Mouse (Mus musculus): ENCODE data around the gene Olfr92. TPM values are rescaled to one million over a fixed set of nuclear protein-coding genes. Genes with fewer than 3 reads are reported as not detected.

The Olfr92 gene
- total RNA-seq (2023): not detected

GRCm38 (mm10) chr17:37119988-37120387 lies at the start of gene Olfr92:
TSS of gene Olfr92 (minus strand) at chr17:37120088.

GRCm38 (mm10) chr17:37161394-37161793 lies 41.5 kb upstream of the Olfr92 start, which contains the start of gene Olfr93:
TSS of gene Olfr93 (minus strand) at chr17:37161494.

DNA sequence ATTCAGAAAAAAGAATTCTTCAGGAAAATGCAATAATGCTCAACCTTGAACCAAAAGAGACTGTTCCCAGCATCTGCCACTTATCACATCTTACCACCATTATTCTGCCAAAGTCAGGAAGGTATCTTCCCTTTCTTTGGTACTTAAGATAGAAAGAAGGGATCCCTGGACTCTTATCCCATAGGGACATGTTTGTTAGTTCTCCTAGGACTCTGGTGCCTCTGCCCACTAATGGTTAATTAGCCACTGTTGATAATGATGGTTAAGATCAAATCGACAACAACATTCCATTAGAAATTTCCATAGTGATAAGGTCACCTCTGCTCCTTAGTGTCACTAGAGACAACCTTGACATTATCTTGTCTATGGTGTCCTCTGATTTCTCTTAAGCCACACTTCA lies 21.7 kb downstream of the Olfr92 start, which contains the start of gene Olfr91:
TSS of gene Olfr91 (minus strand) at position 101 of the 400 bp plus-strand sequence.

DNA sequence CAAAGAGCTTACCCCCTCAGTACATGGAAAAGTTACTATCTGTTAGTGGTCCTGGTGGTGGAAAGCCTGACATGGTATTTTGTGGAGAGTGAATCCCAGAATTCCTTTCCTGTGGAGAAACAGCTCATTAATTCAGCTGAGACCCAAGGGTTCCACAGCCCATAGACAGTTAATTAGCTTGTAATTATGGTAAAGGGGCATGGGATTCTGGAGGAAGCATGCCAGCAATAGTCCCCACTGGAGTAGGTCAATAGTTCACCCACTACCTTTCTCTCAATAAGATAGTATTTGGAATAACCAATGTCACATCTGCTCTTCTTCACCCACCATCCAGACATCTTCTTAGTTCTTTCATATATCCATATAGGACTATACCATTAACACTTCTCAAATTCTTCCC lies 31.5 kb downstream of the Olfr92 start, which contains the start of gene Olfr90:
TSS of gene Olfr90 (minus strand) at position 101 of the 400 bp plus-strand sequence.

Other genes starting within 250 kb of the Olfr92 start
- not detected for gene Trim40, start 230.0 kb downstream of the Olfr92 start, total RNA-seq (2023)
- not detected for gene Trim31, start 222.0 kb downstream of the Olfr92 start, total RNA-seq (2023)
- 1.2 TPM for gene Rnf39, start 177.2 kb downstream of the Olfr92 start, total RNA-seq (2023)
- gene Ppp1r11, start 168.3 kb downstream of the Olfr92 start, total RNA-seq (2023): 47.8 TPM
- 52.5 TPM for gene Znrd1, start 161.5 kb downstream of the Olfr92 start, total RNA-seq (2023)
- gene Znrd1as, start 161.5 kb downstream of the Olfr92 start, total RNA-seq (2023): 1.4 TPM
- not detected for gene 2410137M14Rik, start 138.9 kb downstream of the Olfr92 start, total RNA-seq (2023)
- not detected for gene H2-M5, start 130.6 kb downstream of the Olfr92 start, total RNA-seq (2023)
- gene Zfp57, start 118.9 kb downstream of the Olfr92 start, total RNA-seq (2023): not detected
- not detected for gene Mog, start 96.7 kb downstream of the Olfr92 start, total RNA-seq (2023)
- 116 TPM for gene Gabbr1, start 74.1 kb downstream of the Olfr92 start, total RNA-seq (2023)
- gene Olfr90, start 31.6 kb downstream of the Olfr92 start, total RNA-seq (2023): not detected
- gene Olfr91, start 21.8 kb downstream of the Olfr92 start, total RNA-seq (2023): not detected
- not detected for gene Olfr93, start 41.4 kb upstream of the Olfr92 start, total RNA-seq (2023)
- not detected for gene Ubd, start 73.8 kb upstream of the Olfr92 start, total RNA-seq (2023)
- not detected for gene Olfr94, start 80.9 kb upstream of the Olfr92 start, total RNA-seq (2023)
- gene Olfr95, start 93.0 kb upstream of the Olfr92 start, total RNA-seq (2023): not detected
- not detected for gene Olfr96, start 100.1 kb upstream of the Olfr92 start, total RNA-seq (2023)
- not detected for gene Olfr97, start 117.2 kb upstream of the Olfr92 start, total RNA-seq (2023)
- not detected for gene Olfr98, start 143.7 kb upstream of the Olfr92 start, total RNA-seq (2023)
- gene H2-M3, start 150.1 kb upstream of the Olfr92 start, total RNA-seq (2023): 28.4 TPM
- not detected for gene Olfr99, start 163.4 kb upstream of the Olfr92 start, total RNA-seq (2023)
- gene Olfr101, start 184.2 kb upstream of the Olfr92 start, total RNA-seq (2023): not detected
- not detected for gene Olfr102, start 197.0 kb upstream of the Olfr92 start, total RNA-seq (2023)
- not detected for gene Olfr103, start 219.6 kb upstream of the Olfr92 start, total RNA-seq (2023)
- not detected for gene Olfr104-ps, start 239.5 kb upstream of the Olfr92 start, total RNA-seq (2023)

All from CD4-positive naive resting alpha-beta T cell, adult 57 days (primary cell).